Mouse (Mus musculus) G1E (cell line): ENCODE data around the gene Aqp3. TPM values are rescaled to one million over a fixed set of nuclear protein-coding genes. Genes with fewer than 3 reads are reported as not detected.
A peak's percentile ranks its signal among the peaks of the same experiment; 100 is the strongest.

ENCODE experiments used
- ATAC-seq: 2 replicates; pipeline ENCODE4 v1.8.0; 2016; ENCODE audit warnings: mild to moderate bottlenecking; ENCODE audit not compliant: insufficient number of reproducible peaks, poor library complexity, low FRiP score, severe bottlenecking; ENCODE audit errors: extremely low read depth
- DNase-seq: peaks from one replicate; pipeline ENCODE4 v3.0.0; 2012; ENCODE audit warnings: low spot score
- H3K27me3 ChIP-seq: 2 replicates; pipeline ENCODE4 v1.6.1; 2012; ENCODE audit warnings: mild to moderate bottlenecking, low read length, inconsistent platforms; ENCODE audit not compliant: insufficient read depth
- H3K36me3 ChIP-seq: replicated peaks from 2 replicates; pipeline ENCODE3; 2012; ENCODE audit warnings: mild to moderate bottlenecking, inconsistent platforms
- H3K4me1 ChIP-seq: 2 replicates; pipeline ENCODE4 v1.6.1; 2012; ENCODE audit warnings: low read depth, low read length, inconsistent platforms, mixed read lengths; ENCODE audit not compliant: insufficient read depth
- H3K4me3 ChIP-seq: 2 replicates; pipeline ENCODE4 v1.5.1; 2012; ENCODE audit warnings: low read depth, mild to moderate bottlenecking, inconsistent platforms, low read length, moderate library complexity, mixed read lengths
- H3K9me3 ChIP-seq: replicated peaks from 2 replicates; pipeline ENCODE4 v1.6.1; 2012; ENCODE audit warnings: inconsistent platforms
- CTCF ChIP-seq: IDR thresholded peaks from 2 replicates; pipeline ENCODE4 v1.5.1; 2012; ENCODE audit warnings: low read depth, low read length, inconsistent platforms, mixed read lengths
- GATA1 ChIP-seq: IDR thresholded peaks from 2 replicates; pipeline ENCODE4 v1.6.1; 2012; ENCODE audit warnings: borderline replicate concordance, low read length, inconsistent platforms, mixed read lengths
- GATA2 ChIP-seq: IDR thresholded peaks from 2 replicates; pipeline ENCODE4 v1.6.1; 2012; ENCODE audit warnings: low read depth, low read length, inconsistent platforms, borderline replicate concordance
- POLR2AphosphoS5 ChIP-seq: IDR thresholded peaks from 2 replicates; pipeline ENCODE4 v1.6.1; 2012; ENCODE audit warnings: low read depth, low read length, inconsistent platforms; ENCODE audit not compliant: insufficient replicate concordance
- TAL1 ChIP-seq: conservative IDR thresholded peaks from 2 replicates; pipeline ENCODE4 v1.6.1; 2012; ENCODE audit warnings: low read depth, low read length, inconsistent platforms, mixed read lengths
- polyA plus RNA-seq: library from polyadenylated mRNA; stranded (reverse); fragments of >175 nt; gene quantifications from 2 replicates; pipeline ENCODE4 v1.2.3, GENCODE M21; 2012
- total RNA-seq, 2 experiments: library from RNA; stranded (forward) in 1 of 2; stranded (reverse) in 1 of 2; fragments of 200-1000 nt in 1 of 2; fragments of >200 nt in 1 of 2; fragmentation: Nextera tagmentation in 1 of 2; gene quantifications; 2 replicates each; pipeline ENCODE4 v1.2.3; 2014 to 2017

Aqp3 gene
- total and polyA plus RNA-seq, 3 experiments, result 0.98 to 1.9 TPM; not detected in 1

GRCm38 (mm10) chr4:41056253-41056652 lies 41.7 kb downstream of the Aqp3 start:
- TF ChIP-seq GATA2, result no peak
- TF ChIP-seq GATA1, result no peak
- TF ChIP-seq CTCF, result no peak
- no peak for TF ChIP-seq POLR2AphosphoS5
- no peak for TF ChIP-seq TAL1
- no peak overlapping the region for H3K4me3 ChIP-seq
- DNase-seq (no peak), ATAC-seq (no peak)
- H3K4me1 ChIP-seq, result peaks cover 26% of the 10 kb centered on the region
- no peaks in the 10 kb centered on the region for H3K9me3 ChIP-seq
- no peaks in the 10 kb centered on the region for H3K36me3 ChIP-seq
- H3K27me3 ChIP-seq, result peaks cover 14% of the 10 kb centered on the region

- no peak for ATAC-seq
- no peak for TF ChIP-seq CTCF
- H3K4me3 ChIP-seq, result no peak overlapping the region
These were observed 42.9 kb downstream of the Aqp3 start for GRCm38 (mm10) chr4:41055111-41055510.

GRCm38 (mm10) chr4:41051781-41052180 lies 46.2 kb downstream of the Aqp3 start:
- TF ChIP-seq TAL1 (no peak), POLR2AphosphoS5 (no peak), GATA2 (no peak)
- DNase-seq (no peak), ATAC-seq (no peak)
- Histone ChIP-seq H3K9me3 (no peaks in the 10 kb centered on the region), H3K36me3 (no peaks in the 10 kb centered on the region), H3K4me1 (peaks cover 24% of the 10 kb centered on the region), H3K27me3 (peaks cover 21% of the 10 kb centered on the region), H3K4me3 (no peak overlapping the region)

More at GRCm38 (mm10) chr4:41055111-41055510, 42.9 kb downstream of the Aqp3 start:
- DNase-seq, result no peak
- H3K36me3 ChIP-seq, result no peaks in the 10 kb centered on the region
- peaks cover 30% of the 10 kb centered on the region for H3K4me1 ChIP-seq
- no peaks in the 10 kb centered on the region for H3K9me3 ChIP-seq
- peaks cover 10% of the 10 kb centered on the region; the same call in 1 of the 2 replicates for H3K27me3 ChIP-seq

- no peak for ATAC-seq
- Histone ChIP-seq H3K27me3 (peaks cover 27% of the 10 kb centered on the region), H3K9me3 (no peaks in the 10 kb centered on the region), H3K36me3 (no peaks in the 10 kb centered on the region), H3K4me1 (peaks cover 21% of the 10 kb centered on the region), H3K4me3 (no peak overlapping the region)
- peak; percentile 57 for DNase-seq
- TF ChIP-seq TAL1, result no peak
- 0 out of 2 replicates have a peak, but pooled peaks have one; percentile 27 for TF ChIP-seq CTCF
These were observed 47.0 kb downstream of the Aqp3 start for GRCm38 (mm10) chr4:41050726-41051675.

- Histone ChIP-seq H3K4me1 (peaks cover 14% of the 10 kb centered on the region), H3K4me3 (no peak overlapping the region), H3K9me3 (no peaks in the 10 kb centered on the region), H3K27me3 (peaks cover 42% of the 10 kb centered on the region), H3K36me3 (no peaks in the 10 kb centered on the region)
- ATAC-seq (no peak), DNase-seq (no peak)
- TF ChIP-seq GATA1 (no peak), TAL1 (no peak), GATA2 (no peak), POLR2AphosphoS5 (no peak), CTCF (no peak)
These were observed 49.1 kb downstream of the Aqp3 start for GRCm38 (mm10) chr4:41048926-41049325.

- Histone ChIP-seq H3K9me3 (no peaks in the 10 kb centered on the region), H3K4me3 (no peak within 1 kb of the TSS), H3K27me3 (peaks cover 48% of the 10 kb centered on the region), H3K4me1 (peaks cover 14% of the 10 kb centered on the region), H3K36me3 (no peaks in the 10 kb centered on the region)
- DNase-seq, result no peak
- TF ChIP-seq GATA1 (no peak), TAL1 (no peak), GATA2 (no peak), CTCF (no peak), POLR2AphosphoS5 (no peak)
- ATAC-seq, result no peak
These were observed 50.3 kb downstream of the Aqp3 start, which contains the start of gene Aqp7 for GRCm38 (mm10) chr4:41047524-41048271. TSS of gene Aqp7 (minus strand) at chr4:41048139.
